ENCODE assay signal across 8 mouse cellular contexts in genomic region chr1:162477246-162478209, GRCm38 (mm10). TPM values are rescaled to one million over a fixed set of nuclear protein-coding genes. Genes with fewer than 3 reads are reported as not detected.
DNase-seq lines count a peak whose midpoint lies in the region; ATAC-seq and TF ChIP-seq lines count a peak whose summit lies in the region.

Gene Dnm3 (minus strand): TSS chr1:162478034.

- H3K9me3 ChIP-seq in ES-Bruce4 (replicated peaks; ENCODE audit: control insufficient read depth, insufficient read depth, low read length, poor library complexity, severe bottlenecking): no peaks in the 10 kb centered on the region
- H3K9me3 ChIP-seq in forebrain, embryonic 15.5 days: no peaks in the 10 kb centered on the region
- no peaks in the 10 kb centered on the region for H3K9me3 ChIP-seq in liver, embryonic 16.5 days (replicated peaks; ENCODE audit: control insufficient read depth, low read length)
- no peaks in the 10 kb centered on the region for H3K9me3 ChIP-seq in neural tube, embryonic 14.5 days (ENCODE audit: control insufficient read depth, low read length)

- intact Hi-C loops in heart, postnatal 14 days (cut with DNase I): loop anchor here (5.0 to 10.0 kb wide), 3 partner anchors 35 to 123 kb away; no protein-coding TSS in a partner anchor

- TF ChIP-seq EP300 in ES-Bruce4 (IDR thresholded peaks at IDR 0.05; ENCODE audit: insufficient read depth, low read depth, low read length): no peak

- peak; percentile 97 for DNase-seq in cerebellum, adult 11-12 months
- peak; percentile 88 to 89 for DNase-seq in heart, postnatal 14 days
- peak; percentile 55 for DNase-seq in large intestine, adult 2 months (ENCODE audit: low read depth, low spot score)
- peak; percentile 12 to 24 for DNase-seq in thymus, adult 18-20 months

- WGBS in forebrain, embryonic 15.5 days: under 1% methylated on average over 56 of the region's 56 CpGs
- WGBS in large intestine, adult 2 months: under 1% methylated on average over 56 of the region's 56 CpGs
- 1% methylated on average over 55 of the region's 56 CpGs for WGBS in liver, embryonic 16.5 days (ENCODE audit: insufficient replicate concordance)
- under 1% methylated on average over 51 of the region's 56 CpGs for WGBS in neural tube, embryonic 14.5 days

- peak within 1 kb of the TSS; percentile 58 for H3K4me3 ChIP-seq in ES-Bruce4 (ENCODE audit: low read depth, low read length)
- peak within 1 kb of the TSS; percentile 76 for H3K4me3 ChIP-seq in forebrain, embryonic 15.5 days
- H3K4me3 ChIP-seq in liver, embryonic 16.5 days (ENCODE audit: low read depth, low read length): peak within 1 kb of the TSS; percentile 61
- peak within 1 kb of the TSS; percentile 74 for H3K4me3 ChIP-seq in neural tube, embryonic 14.5 days (ENCODE audit: low read depth, low read length)

- no peaks in the 10 kb centered on the region; the same call in 1 of the 2 replicates for H3K27me3 ChIP-seq in ES-Bruce4 (ENCODE audit: control insufficient read depth, insufficient read depth, low read length, poor library complexity, severe bottlenecking)
- no peaks in the 10 kb centered on the region for H3K27me3 ChIP-seq in forebrain, embryonic 15.5 days
- H3K27me3 ChIP-seq in liver, embryonic 16.5 days (ENCODE audit: control insufficient read depth, insufficient read depth, low read depth, low read length): peaks cover 18% of the 10 kb centered on the region
- no peaks in the 10 kb centered on the region for H3K27me3 ChIP-seq in neural tube, embryonic 14.5 days (ENCODE audit: control insufficient read depth, insufficient read depth, low read length)

- no peaks in the 10 kb centered on the region for H3K36me3 ChIP-seq in ES-Bruce4 (ENCODE audit: control insufficient read depth, insufficient read depth, low read length, poor library complexity, severe bottlenecking)
- no peaks in the 10 kb centered on the region for H3K36me3 ChIP-seq in forebrain, embryonic 15.5 days
- no peaks in the 10 kb centered on the region for H3K36me3 ChIP-seq in liver, embryonic 16.5 days (ENCODE audit: control insufficient read depth, insufficient read depth)
- H3K36me3 ChIP-seq in neural tube, embryonic 14.5 days (ENCODE audit: control insufficient read depth, insufficient read depth, low read length): no peaks in the 10 kb centered on the region

- H3K27ac ChIP-seq in ES-Bruce4 (ENCODE audit: insufficient read depth, low read length): no peak within 1 kb of the TSS
- H3K27ac ChIP-seq in forebrain, embryonic 15.5 days (replicated peaks): peak within 1 kb of the TSS; percentile 53
- no peak within 1 kb of the TSS for H3K27ac ChIP-seq in liver, embryonic 16.5 days (ENCODE audit: low read length)
- peak within 1 kb of the TSS; percentile 85 for H3K27ac ChIP-seq in neural tube, embryonic 14.5 days (ENCODE audit: low read depth, low read length)

- TF ChIP-seq POLR2A in ES-Bruce4 (IDR thresholded peaks at IDR 0.05; ENCODE audit: insufficient read depth, low read length): no peak

- no peak within 1 kb of the TSS for H3K9ac ChIP-seq in ES-Bruce4 (ENCODE audit: low read depth, poor library complexity, severe bottlenecking)
- peak within 1 kb of the TSS; percentile 77 for H3K9ac ChIP-seq in forebrain, embryonic 15.5 days (replicated peaks)
- peak within 1 kb of the TSS; percentile 20; the same call in 1 of the 2 replicates for H3K9ac ChIP-seq in liver, embryonic 16.5 days (ENCODE audit: low read depth, low read length)
- peak within 1 kb of the TSS; percentile 81 for H3K9ac ChIP-seq in neural tube, embryonic 14.5 days (replicated peaks; ENCODE audit: low read depth, low read length)

- H3K4me1 ChIP-seq in ES-Bruce4 (ENCODE audit: control insufficient read depth, insufficient read depth, low read length): no peaks in the 10 kb centered on the region
- peaks cover 18% of the 10 kb centered on the region; the same call in 1 of the 2 replicates for H3K4me1 ChIP-seq in forebrain, embryonic 15.5 days
- no peaks in the 10 kb centered on the region; the same call in 1 of the 2 replicates for H3K4me1 ChIP-seq in liver, embryonic 16.5 days (ENCODE audit: control insufficient read depth, low read depth, low read length)
- 0 out of 2 replicates have a peak, but pooled peaks cover 8% of the 10 kb centered on the region for H3K4me1 ChIP-seq in neural tube, embryonic 14.5 days (ENCODE audit: control insufficient read depth, insufficient read depth, low read length)

- peak within 1 kb of the TSS; percentile 91 for H3K4me2 ChIP-seq in forebrain, embryonic 15.5 days (replicated peaks)
- H3K4me2 ChIP-seq in liver, embryonic 16.5 days (ENCODE audit: low read depth, low read length): peak within 1 kb of the TSS; percentile 66
- peak within 1 kb of the TSS; percentile 72 for H3K4me2 ChIP-seq in neural tube, embryonic 14.5 days (ENCODE audit: low read depth, low read length)

- peak; percentile 99 for ATAC-seq in forebrain, embryonic 15.5 days (replicated peaks)
- ATAC-seq in liver, embryonic 16.5 days (ENCODE audit: low read depth): peak; percentile 93
- ATAC-seq in neural tube, embryonic 14.5 days (ENCODE audit: low read depth): peak; percentile 98

- no peak for TF ChIP-seq CTCF in ES-Bruce4 (IDR thresholded peaks at IDR 0.05; ENCODE audit: low read depth, low read length)

RNA-seq across cellular contexts. Expression of gene Dnm3, which starts in this region (rescaled TPM):
- 1.2 and 1.7 TPM in 2 replicates for polyA plus RNA-seq in ES-Bruce4 (2011; ENCODE audit: insufficient read depth, insufficient read length, low read depth, missing spikeins)
- 27.9 and 30.4 TPM in 2 replicates for polyA plus RNA-seq in forebrain, embryonic 15.5 days (2015; fragmentation: Nextera tagmentation; extraction: Ambion mirVana)
- total RNA-seq in heart, postnatal 14 days (2021): 10 to 100 TPM; 11.1 to 14.9 TPM
- 0.43 and 1.2 TPM in 2 replicates for polyA plus RNA-seq in large intestine, adult 2 months (2012; rRNA removed)
- polyA plus RNA-seq in liver, embryonic 16.5 days (2015; fragmentation: Nextera tagmentation; extraction: Ambion mirVana): 1.5 TPM in 2 replicates
- 74.9 and 94.2 TPM in 2 replicates for polyA plus RNA-seq in neural tube, embryonic 14.5 days (2014; fragmentation: Nextera tagmentation; extraction: Ambion mirVana)

Comparison
In these comparisons a context has a peak if more than half of its experiments do, and no peak if none do; other contexts are left out.
1. RNA of gene Dnm3 (polyA plus RNA-seq): 74.9 to 94.2 TPM in neural tube, embryonic 14.5 days and 27.9 to 30.4 TPM in forebrain, embryonic 15.5 days; 1.2 to 1.7 TPM in ES-Bruce4, 1.5 TPM in liver, embryonic 16.5 days and 0.43 to 1.2 TPM in large intestine, adult 2 months; every median in the first group is over 10 times any median in the second.
2. H3K27ac ChIP-seq: peak in forebrain, embryonic 15.5 days (single experiment) and neural tube, embryonic 14.5 days (single experiment); none in ES-Bruce4 (single experiment) and liver, embryonic 16.5 days (single experiment).
3. DNase-seq: peak in every context shown above with its lines; median percentile 97 in cerebellum, adult 11-12 months; 88 in heart, postnatal 14 days; 55 in large intestine, adult 2 months; 18 in thymus, adult 18-20 months.
4. Peak in every context shown above with its lines, with median percentiles within 50 percentile points of each other: H3K4me3 ChIP-seq, ATAC-seq and H3K4me2 ChIP-seq.